Mouse (Mus musculus): ENCODE measurements at regions not wholly inside any gene's neighbourhood (a gene's known extent, or its start where the extent isn't known, plus 50 kb on each side); places are given as distances from the start of the nearest gene placed in this dataset.

- TF ChIP-seq CTCF (IDR thresholded peaks at IDR 0.05; ENCODE audit: low read depth), result no peak
- TF ChIP-seq EP300 (IDR thresholded peaks at IDR 0.05; ENCODE audit: low read depth), result no peak
Measured at GRCm38 (mm10) chr3:34974371-34974770, 324.2 kb downstream of the Sox2 start.

Data from liver, embryonic 14.5 days (tissue).